Mouse (Mus musculus) CH12.LX (cell line): Measurements from ENCODE around the gene Acads. TPM values are rescaled to one million over a fixed set of nuclear protein-coding genes. Genes with fewer than 3 reads are reported as not detected.

Source experiments
- DNase-seq: peaks from one replicate; pipeline ENCODE4 v3.0.0-alpha.2; 2013; ENCODE audit errors: extremely low read depth
- H3K27ac ChIP-seq: 2 replicates; pipeline ENCODE4 v1.5.1; 2012; ENCODE audit warnings: low read depth, mild to moderate bottlenecking, control low read depth, moderate library complexity; ENCODE audit not compliant: insufficient read depth
- H3K27me3 ChIP-seq: replicated peaks from 2 replicates; pipeline ENCODE3; 2012; ENCODE audit warnings: inconsistent platforms
- H3K36me3 ChIP-seq, 2 experiments: replicated peaks in 1 of 2; 2 replicates each; pipeline versions ENCODE3 to v1.6.1; 2012; ENCODE audit warnings: inconsistent platforms in 1 of 2, low read length in 1 of 2, mild to moderate bottlenecking in 1 of 2, mixed read lengths in 1 of 2, moderate library complexity in 1 of 2; ENCODE audit not compliant: control insufficient read depth in 1 of 2, insufficient read depth in 1 of 2
- H3K4me1 ChIP-seq, 2 experiments: 2 replicates each; pipeline ENCODE4 v1.6.1; 2012; ENCODE audit warnings: inconsistent platforms in 1 of 2, moderate library complexity in 1 of 2; ENCODE audit not compliant: insufficient read depth in 2 of 2, control insufficient read depth in 1 of 2
- H3K4me2 ChIP-seq: 2 replicates; pipeline ENCODE4 v1.6.1; 2012; ENCODE audit warnings: low read depth, mild to moderate bottlenecking, control low read depth; ENCODE audit not compliant: poor library complexity, insufficient read depth, severe bottlenecking
- H3K4me3 ChIP-seq, 3 experiments: fragments of 150-350 bp in 1 of 3; sonication (generic) in 1 of 3; replicated peaks in 1 of 3; 2 replicates each; pipeline versions ENCODE3 to v1.5.1; 2011 to 2012; ENCODE audit warnings: low read depth in 2 of 3, low read length in 2 of 3, mild to moderate bottlenecking in 2 of 3, moderate library complexity in 2 of 3, control low read depth in 1 of 3, improper control_type of control experiment in 1 of 3, inconsistent platforms in 1 of 3, mixed read lengths in 1 of 3; ENCODE audit not compliant: poor library complexity in 1 of 3
- H3K79me2 ChIP-seq: replicated peaks from 2 replicates; pipeline ENCODE4 v1.6.1; 2012; ENCODE audit warnings: mild to moderate bottlenecking, moderate library complexity; ENCODE audit not compliant: control insufficient read depth, poor library complexity, insufficient read depth, severe bottlenecking; ENCODE audit errors: extremely low read depth
- H3K9ac ChIP-seq: 2 replicates; pipeline ENCODE4 v1.6.1; 2012; ENCODE audit warnings: low read depth, mild to moderate bottlenecking, control low read depth, moderate library complexity; ENCODE audit not compliant: insufficient read depth
- H3K9me3 ChIP-seq: replicated peaks from 2 replicates; pipeline ENCODE3; 2012; ENCODE audit warnings: low read length, inconsistent platforms, mixed read lengths
- E2F4 ChIP-seq: IDR thresholded peaks from 2 replicates; pipeline ENCODE4 v1.6.1; 2011; ENCODE audit warnings: low read depth, low read length, improper control_type of control experiment; ENCODE audit not compliant: insufficient replicate concordance
- EP300 ChIP-seq: IDR thresholded peaks from 2 replicates; pipeline ENCODE4 v1.6.1; 2011; ENCODE audit warnings: low read length, improper control_type of control experiment
- ETS1 ChIP-seq: conservative IDR thresholded peaks from 2 replicates; pipeline ENCODE4 v1.6.1; 2012; ENCODE audit warnings: low read depth, mild to moderate bottlenecking, inconsistent platforms, low read length, improper control_type of control experiment, moderate library complexity
- GABPA ChIP-seq: IDR thresholded peaks from 2 replicates; pipeline ENCODE4 v1.6.1; 2012; ENCODE audit warnings: low read depth, low read length, improper control_type of control experiment, inconsistent platforms; ENCODE audit not compliant: insufficient replicate concordance
- HCFC1 ChIP-seq: IDR thresholded peaks from 2 replicates; pipeline ENCODE4 v1.6.1; 2012; ENCODE audit warnings: low read depth, mild to moderate bottlenecking, inconsistent platforms, low read length, improper control_type of control experiment
- JUN ChIP-seq: IDR thresholded peaks from 2 replicates; pipeline ENCODE4 v1.6.1; 2011; ENCODE audit warnings: low read depth, mild to moderate bottlenecking, low read length, improper control_type of control experiment, moderate library complexity; ENCODE audit not compliant: insufficient read depth
- MAX ChIP-seq: IDR thresholded peaks from 2 replicates; pipeline ENCODE4 v1.6.1; 2011; ENCODE audit warnings: low read length, improper control_type of control experiment
- MXI1 ChIP-seq: IDR thresholded peaks from 2 replicates; pipeline ENCODE4 v1.6.1; 2011; ENCODE audit warnings: mild to moderate bottlenecking, low read depth, low read length, improper control_type of control experiment
- MYC ChIP-seq: IDR thresholded peaks from 2 replicates; pipeline ENCODE4 v1.6.1; 2011; ENCODE audit warnings: low read depth, mild to moderate bottlenecking, improper control_type of control experiment, low read length
- NELFE ChIP-seq: IDR thresholded peaks from 2 replicates; pipeline ENCODE4 v1.6.1; 2011; ENCODE audit warnings: low read depth, low read length, improper control_type of control experiment
- POLR2A ChIP-seq: IDR thresholded peaks from 2 replicates; pipeline ENCODE4 v1.6.1; 2011; ENCODE audit warnings: low read depth, mild to moderate bottlenecking, improper control_type of control experiment, low read length
- POLR2AphosphoS2 ChIP-seq: IDR thresholded peaks from 2 replicates; pipeline ENCODE4 v1.6.1; 2011; ENCODE audit warnings: low read depth, low read length, improper control_type of control experiment
- RAD21 ChIP-seq: IDR thresholded peaks from 2 replicates; pipeline ENCODE4 v1.6.1; 2011; ENCODE audit warnings: low read depth, mild to moderate bottlenecking, low read length, improper control_type of control experiment, moderate library complexity
- RCOR1 ChIP-seq: conservative IDR thresholded peaks from 2 replicates; pipeline ENCODE4 v1.6.1; 2012; ENCODE audit warnings: low read depth, mild to moderate bottlenecking, inconsistent platforms, low read length, improper control_type of control experiment
- SIN3A ChIP-seq: IDR thresholded peaks from 2 replicates; pipeline ENCODE4 v1.6.1; 2012; ENCODE audit warnings: low read length, improper control_type of control experiment, inconsistent platforms
- TBP ChIP-seq: conservative IDR thresholded peaks from 2 replicates; pipeline ENCODE4 v1.6.1; 2011; ENCODE audit warnings: low read depth, low read length, improper control_type of control experiment
- UBTF ChIP-seq: IDR thresholded peaks from 2 replicates; pipeline ENCODE4 v1.6.1; 2012; ENCODE audit warnings: low read depth, mild to moderate bottlenecking, inconsistent platforms, low read length, improper control_type of control experiment, moderate library complexity
- ZC3H11A ChIP-seq: IDR thresholded peaks from 2 replicates; pipeline ENCODE4 v1.6.1; 2012; ENCODE audit warnings: low read depth, mild to moderate bottlenecking, inconsistent platforms, low read length, improper control_type of control experiment
- ZMIZ1 ChIP-seq: IDR thresholded peaks from 2 replicates; pipeline ENCODE4 v1.6.1; 2012; ENCODE audit warnings: low read depth, mild to moderate bottlenecking, inconsistent platforms, low read length, improper control_type of control experiment
- dilution Hi-C: fragments of 300-500 bp; cut with MboI; formaldehyde crosslinking; loops from 2 replicates; pipeline ENCODE4 v1.14.3; 2020; ENCODE audit warnings: low sequenced_read_pairs; ENCODE audit not compliant: extremely low pct_unique_long_range_greater_than_20kb, extremely low pct_ligation_motif_present
- in situ Hi-C: fragments of 300-500 bp; cut with MboI; formaldehyde crosslinking; loops from 3 replicates; pipeline ENCODE4 v1.14.3; 2019; ENCODE audit warnings: low sequenced_read_pairs, low pct_ligation_motif_present, low pct_unique_long_range_greater_than_20kb, mixed read lengths
- polyA plus RNA-seq: library from polyadenylated mRNA; unstranded; fragments of >175 nt; gene quantifications from 2 replicates; pipeline ENCODE4 v1.2.1, GENCODE M21; 2012; ENCODE audit warnings: low read depth; ENCODE audit not compliant: insufficient read length
- total RNA-seq, 2 experiments: library from RNA; depleted of rRNA; stranded (reverse); fragments of 300-350 nt in 1 of 2; fragments of >200 nt in 1 of 2; gene quantifications; 2 replicates each; pipeline ENCODE4 v1.2.3; 2012 to 2014

Acads gene
- total and polyA plus RNA-seq, 3 experiments, result 43.0 to 57.8 (median 43.1) TPM

DNA sequence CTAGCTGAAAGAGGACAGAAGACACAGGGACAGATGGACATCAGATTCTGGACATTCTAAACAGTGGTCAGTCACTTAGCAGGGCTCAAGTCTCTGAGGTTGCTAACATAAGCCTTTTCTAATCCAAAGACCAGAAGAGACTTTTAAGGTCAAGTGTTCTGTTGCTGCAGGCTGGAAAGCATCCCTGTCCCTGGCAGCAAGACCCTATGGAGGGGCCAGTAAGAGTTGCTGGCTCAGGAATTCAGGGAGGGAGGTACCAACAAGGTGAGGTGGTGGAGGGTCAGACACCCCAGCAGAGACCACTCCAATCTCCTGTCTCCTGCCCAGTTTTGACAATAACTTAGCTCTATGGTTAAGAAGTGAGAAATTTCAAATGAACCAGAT lies 27.6 kb upstream of the Acads start (continued):
- no peak for TF ChIP-seq MYC
- no peak for TF ChIP-seq SIN3A

DNA sequence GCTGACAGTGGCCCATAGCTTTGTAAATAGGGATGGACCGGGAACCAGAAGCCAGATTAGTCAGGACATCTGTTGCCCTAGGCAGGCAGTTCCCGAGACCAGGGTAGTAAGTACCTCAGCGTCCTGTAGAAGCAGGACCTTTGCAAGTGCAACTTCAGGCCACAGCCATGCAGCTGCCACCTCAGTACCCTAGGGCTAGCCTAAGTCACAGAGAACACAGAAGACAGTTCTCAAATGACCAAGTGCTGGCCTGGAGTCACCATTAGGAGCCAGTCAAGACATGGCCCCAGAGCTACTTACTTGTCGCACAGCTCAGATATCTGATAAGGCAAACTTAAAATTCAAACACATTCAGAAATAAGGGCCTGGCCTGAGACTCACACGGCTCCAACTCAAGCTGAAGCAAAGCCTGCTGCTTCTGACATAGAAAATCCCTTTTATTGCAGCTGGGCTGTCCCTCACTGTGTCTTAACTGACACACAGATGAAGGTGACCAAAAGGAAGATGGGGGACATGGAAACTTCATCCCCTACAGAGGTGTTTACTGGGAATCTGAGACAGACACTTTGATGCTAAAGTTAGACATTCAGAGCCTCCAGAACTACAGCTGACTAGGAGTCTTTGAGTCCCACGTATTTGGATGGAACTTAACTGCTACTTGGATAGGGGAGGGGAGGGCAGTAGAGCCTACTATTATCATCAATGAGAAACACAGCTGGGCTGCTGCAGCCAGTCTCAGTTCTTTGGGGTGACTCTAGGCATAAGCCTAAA lies 27.0 kb upstream of the Acads start:
- peaks cover 58 to 89% of the 10 kb centered on the region in 2 experiments for H3K36me3 ChIP-seq
- no peaks in the 10 kb centered on the region for H3K4me1 ChIP-seq
- DNase-seq, result no peak
- H3K27ac ChIP-seq, result no peak overlapping the region
- H3K79me2 ChIP-seq, result no peaks in the 10 kb centered on the region
- in situ Hi-C loops (no loop called here), dilution Hi-C loops (no loop called here)
- H3K9me3 ChIP-seq, result peaks cover 12% of the 10 kb centered on the region
- no peak overlapping the region for H3K4me3 ChIP-seq
- no peak overlapping the region for H3K9ac ChIP-seq
- no peak overlapping the region for H3K4me2 ChIP-seq
- no peak for TF ChIP-seq NELFE
- no peak for TF ChIP-seq HCFC1
- TF ChIP-seq MXI1, result no peak
- no peak for TF ChIP-seq POLR2A
- TF ChIP-seq JUN, result no peak
- no peak for TF ChIP-seq ZC3H11A
- TF ChIP-seq RAD21, result no peak
- no peak for TF ChIP-seq TBP
- TF ChIP-seq POLR2AphosphoS2, result no peak
- no peak for TF ChIP-seq E2F4
- no peak for TF ChIP-seq ZMIZ1
- no peak for TF ChIP-seq EP300
- no peak for TF ChIP-seq ETS1
- no peaks in the 10 kb centered on the region for H3K27me3 ChIP-seq

GRCm38 (mm10) chr5:115145253-115145968 lies 26.3 kb upstream of the Acads start:
- no peak overlapping the region for H3K4me2 ChIP-seq
- no peak overlapping the region for H3K4me3 ChIP-seq
- no peaks in the 10 kb centered on the region for H3K4me1 ChIP-seq
- dilution Hi-C loops, result no loop called here
- TF ChIP-seq ZC3H11A, result no peak
- no peak for TF ChIP-seq MYC
- no peak for TF ChIP-seq GABPA
- no peak for TF ChIP-seq RCOR1
- TF ChIP-seq MAX, result no peak
- TF ChIP-seq POLR2A, result no peak
- TF ChIP-seq ZMIZ1, result no peak
- TF ChIP-seq UBTF, result no peak
- TF ChIP-seq EP300, result no peak
- TF ChIP-seq, all 38 proteins: peak for 0
- H3K27ac ChIP-seq, result no peak overlapping the region
- DNase-seq, result no peak
- H3K36me3 ChIP-seq, result peaks cover 51 to 82% of the 10 kb centered on the region in 2 experiments
- no peak overlapping the region for H3K9ac ChIP-seq
- H3K27me3 ChIP-seq, result no peaks in the 10 kb centered on the region
- peaks cover 11% of the 10 kb centered on the region for H3K9me3 ChIP-seq
- no peaks in the 10 kb centered on the region for H3K79me2 ChIP-seq
- in situ Hi-C loops, result no loop called here
